7 mouse cellular contexts compared by ENCODE assay signal in the genomic region with DNA sequence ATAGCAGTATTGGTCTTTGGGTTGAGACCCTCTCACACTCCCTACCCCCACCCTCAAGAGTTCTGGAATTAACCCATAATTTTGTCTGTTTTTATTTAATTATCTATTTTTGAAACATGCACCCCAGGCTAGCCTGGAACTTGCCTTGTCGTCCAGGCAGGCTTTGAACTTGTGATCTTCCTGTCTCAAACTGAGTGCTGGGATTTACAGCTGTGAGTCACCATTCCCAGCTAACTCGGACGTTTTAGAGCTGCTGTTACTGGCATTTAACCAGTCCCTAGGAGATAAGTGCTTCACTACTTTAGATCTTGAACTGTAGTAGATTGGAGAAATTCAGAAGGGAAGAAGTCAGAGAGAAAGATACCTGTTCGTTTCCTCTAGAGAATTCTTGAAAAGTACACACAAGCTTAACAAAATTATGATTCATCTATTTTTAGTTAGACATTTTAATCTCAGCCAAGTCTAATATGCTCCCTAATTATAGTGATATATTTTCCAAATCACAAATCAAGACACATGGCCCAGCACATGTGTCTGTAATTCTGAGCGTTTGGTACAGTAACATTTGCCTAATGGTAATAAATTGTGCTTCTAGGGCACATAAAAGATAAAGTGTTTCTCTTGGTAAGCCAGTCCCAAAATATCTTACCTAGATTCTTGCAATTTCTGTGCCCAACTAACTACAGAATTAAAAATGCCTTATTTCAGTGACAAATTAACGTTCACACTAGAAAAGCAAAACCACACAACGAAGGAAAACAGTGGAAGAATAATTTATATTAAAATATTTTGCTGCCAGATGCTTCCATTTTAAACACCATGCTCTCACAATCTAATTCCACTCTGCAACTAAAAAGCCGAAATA. TPM values are rescaled to one million over a fixed set of nuclear protein-coding genes. Genes with fewer than 3 reads are reported as not detected.
DNase-seq lines count a peak whose midpoint lies in the region; ATAC-seq and TF ChIP-seq lines count a peak whose summit lies in the region.

No protein-coding gene starts in this region.

- DNase-seq in kidney, adult 11 months = no peak
- no peak for DNase-seq in embryonic facial prominence, embryonic 14.5 days (ENCODE audit: low spot score)
- DNase-seq in urinary bladder, adult 2 months (ENCODE audit: low spot score) = no peak
- no peak for DNase-seq in right cerebral cortex, postnatal 36 days (ENCODE audit: low spot score in 2 of 2)

- no peak overlapping the region for H3ac ChIP-seq in myocyte (ENCODE audit: control insufficient read depth, insufficient read length)

- no peak overlapping the region for H3K9ac ChIP-seq in kidney, embryonic 16.5 days (replicated peaks; ENCODE audit: low read length)
- H3K9ac ChIP-seq in embryonic facial prominence, embryonic 14.5 days (ENCODE audit: low read depth, low read length) = no peak overlapping the region
- no peak overlapping the region for H3K9ac ChIP-seq in intestine, embryonic 15.5 days

- peaks cover 11% of the 10 kb centered on the region for H3K4me1 ChIP-seq in kidney, embryonic 16.5 days (ENCODE audit: insufficient read depth, low read length)
- peaks cover 13% of the 10 kb centered on the region; the same call in 1 of the 2 replicates for H3K4me1 ChIP-seq in embryonic facial prominence, embryonic 14.5 days (ENCODE audit: control insufficient read depth, insufficient read depth, low read length)
- H3K4me1 ChIP-seq in intestine, embryonic 15.5 days (replicated peaks) = 0 out of 2 replicates have a peak, but pooled peaks cover 3% of the 10 kb centered on the region

- H3K36me3 ChIP-seq in kidney, embryonic 16.5 days (ENCODE audit: insufficient read depth, low read length) = peaks cover 5% of the 10 kb centered on the region; the same call in 1 of the 2 replicates
- H3K36me3 ChIP-seq in embryonic facial prominence, embryonic 14.5 days (ENCODE audit: control insufficient read depth, insufficient read depth, low read length) = peaks cover 7% of the 10 kb centered on the region
- peaks cover 5% of the 10 kb centered on the region; the same call in 1 of the 2 replicates for H3K36me3 ChIP-seq in intestine, embryonic 15.5 days
- H3K36me3 ChIP-seq in myocyte (ENCODE audit: control insufficient read depth, insufficient read depth) = no peaks in the 10 kb centered on the region

- no peaks in the 10 kb centered on the region for H3K9me3 ChIP-seq in kidney, embryonic 16.5 days (ENCODE audit: low read length)
- H3K9me3 ChIP-seq in embryonic facial prominence, embryonic 14.5 days (ENCODE audit: control insufficient read depth, low read length) = no peaks in the 10 kb centered on the region
- H3K9me3 ChIP-seq in intestine, embryonic 15.5 days = no peaks in the 10 kb centered on the region

- no peak overlapping the region; the same call in 1 of the 2 replicates for H3K4me3 ChIP-seq in kidney, embryonic 16.5 days (ENCODE audit: low read length)
- H3K4me3 ChIP-seq in embryonic facial prominence, embryonic 14.5 days (ENCODE audit: low read depth, low read length) = peak overlapping the region; percentile 65; the same call in 1 of the 2 replicates
- H3K4me3 ChIP-seq in intestine, embryonic 15.5 days (replicated peaks) = no peak overlapping the region
- H3K4me3 ChIP-seq in myocyte = peak overlapping the region; percentile 51

- ATAC-seq in kidney, embryonic 16.5 days (ENCODE audit: low FRiP score, low TSS enrichment) = no peak
- ATAC-seq in embryonic facial prominence, embryonic 14.5 days (ENCODE audit: low read depth) = no peak
- ATAC-seq in intestine, embryonic 15.5 days = no peak

- H3K79me2 ChIP-seq in myocyte (ENCODE audit: control insufficient read depth, insufficient read depth) = peaks cover 20% of the 10 kb centered on the region

- H3K4me2 ChIP-seq in kidney, embryonic 16.5 days (replicated peaks; ENCODE audit: low read depth, low read length) = peak overlapping the region; percentile 92
- H3K4me2 ChIP-seq in embryonic facial prominence, embryonic 14.5 days (ENCODE audit: low read depth, low read length) = peak overlapping the region; percentile 96
- H3K4me2 ChIP-seq in intestine, embryonic 15.5 days (replicated peaks) = peak overlapping the region; percentile 86; the same call in 1 of the 2 replicates
- H3K4me2 ChIP-seq in myocyte (ENCODE audit: low read depth) = peak overlapping the region; percentile 100

- WGBS in kidney, embryonic 16.5 days = 35% methylated on average over 8 of the region's 8 CpGs
- 48% methylated on average over 8 of the region's 8 CpGs for WGBS in embryonic facial prominence, embryonic 14.5 days
- WGBS in intestine, embryonic 15.5 days = 41% methylated on average over 8 of the region's 8 CpGs

- no peaks in the 10 kb centered on the region for H3K27me3 ChIP-seq in kidney, embryonic 16.5 days (ENCODE audit: insufficient read depth, low read length)
- H3K27me3 ChIP-seq in embryonic facial prominence, embryonic 14.5 days (replicated peaks; ENCODE audit: control insufficient read depth, insufficient read depth, low read length) = no peaks in the 10 kb centered on the region
- no peaks in the 10 kb centered on the region for H3K27me3 ChIP-seq in intestine, embryonic 15.5 days (replicated peaks)
- no peaks in the 10 kb centered on the region for H3K27me3 ChIP-seq in myocyte (ENCODE audit: control insufficient read depth, insufficient read depth, insufficient read length)

- peak overlapping the region; percentile 99; the same call in 1 of the 2 replicates for H3K27ac ChIP-seq in kidney, embryonic 16.5 days (ENCODE audit: low read length)
- peak overlapping the region; percentile 39; the same call in 1 of the 2 replicates for H3K27ac ChIP-seq in embryonic facial prominence, embryonic 14.5 days (replicated peaks; ENCODE audit: low read depth, low read length)
- H3K27ac ChIP-seq in intestine, embryonic 15.5 days = no peak overlapping the region

- TF ChIP-seq POLR2A in myocyte (IDR thresholded peaks at IDR 0.05; ENCODE audit: insufficient read length, low read depth) = no peak

TF ChIP-seq in myocyte, 11 proteins besides CTCF, POLR2A, EP300 and RAD21:
- TF ChIP-seq TCF3 (IDR thresholded peaks at IDR 0.05; ENCODE audit: insufficient read length, low read depth) = no peak
- TF ChIP-seq USF1 (IDR thresholded peaks at IDR 0.05; ENCODE audit: low read depth) = no peak
- no peak for TF ChIP-seq CEBPB (IDR thresholded peaks at IDR 0.05; ENCODE audit: insufficient read depth, poor library complexity, severe bottlenecking)
- no peak for TF ChIP-seq MYOD1 (IDR thresholded peaks at IDR 0.05; ENCODE audit: control insufficient read depth in 1 of 3, insufficient read length in 2 of 3, low read depth in 2 of 3)
- TF ChIP-seq MAX (IDR thresholded peaks at IDR 0.05; ENCODE audit: low read depth) = no peak
- TF ChIP-seq E2F4 (IDR thresholded peaks at IDR 0.05; ENCODE audit: insufficient read depth) = no peak
- no peak for TF ChIP-seq TCF12 (IDR thresholded peaks at IDR 0.05; ENCODE audit: insufficient read depth, poor library complexity, severe bottlenecking)
- TF ChIP-seq MYOG (IDR thresholded peaks at IDR 0.05; ENCODE audit: control insufficient read depth in 1 of 3, insufficient read depth in 1 of 3, insufficient read length in 2 of 3, low read depth in 2 of 3) = no peak
- no peak for TF ChIP-seq POLR2AphosphoS2 (IDR thresholded peaks at IDR 0.05; ENCODE audit: insufficient read length, low read depth)

RNA-seq across cellular contexts. Expression of gene Tob1, which starts 2.2 kb away (rescaled TPM):
- 31.9 and 36.1 TPM in 2 replicates for polyA plus RNA-seq in kidney, embryonic 16.5 days (2015; fragmentation: Nextera tagmentation; extraction: Ambion mirVana)
- polyA plus RNA-seq in embryonic facial prominence, embryonic 14.5 days (2014; fragmentation: Nextera tagmentation; extraction: Ambion mirVana) = 33.8 and 40.3 TPM in 2 replicates
- polyA plus RNA-seq in intestine, embryonic 15.5 days (2015; fragmentation: Nextera tagmentation; extraction: Ambion mirVana) = 46.0 and 49.9 TPM in 2 replicates
- 32.8 TPM for polyA plus RNA-seq in myocyte (2012; fragmentation: generic; extraction: Trizol)
- polyA plus RNA-seq in urinary bladder, adult 2 months (2012; rRNA removed) = 36.6 and 36.9 TPM in 2 replicates

RNA-seq across cellular contexts. Expression of gene Wfikkn2, which starts 36.8 kb away (rescaled TPM):
- polyA plus RNA-seq in kidney, embryonic 16.5 days (2015; fragmentation: Nextera tagmentation; extraction: Ambion mirVana) = 2.2 and 3.1 TPM in 2 replicates
- 5.9 and 7.8 TPM in 2 replicates for polyA plus RNA-seq in embryonic facial prominence, embryonic 14.5 days (2014; fragmentation: Nextera tagmentation; extraction: Ambion mirVana)
- 2.3 TPM in 2 replicates for polyA plus RNA-seq in intestine, embryonic 15.5 days (2015; fragmentation: Nextera tagmentation; extraction: Ambion mirVana)
- polyA plus RNA-seq in myocyte (2012; fragmentation: generic; extraction: Trizol) = 0.80 TPM
- 3.6 and 4.7 TPM in 2 replicates for polyA plus RNA-seq in urinary bladder, adult 2 months (2012; rRNA removed)

Comparison
In these comparisons a context has a peak if more than half of its experiments do, and no peak if none do; other contexts are left out.
1. H3K4me3 ChIP-seq: peak in embryonic facial prominence, embryonic 14.5 days (single experiment) and myocyte (single experiment); none in kidney, embryonic 16.5 days (single experiment) and intestine, embryonic 15.5 days (single experiment).
2. Peak in every context shown above with its lines, with median percentiles within 50 percentile points of each other: H3K4me2 ChIP-seq.